Mouse (Mus musculus) bone marrow, adult 2 months (tissue): ENCODE results near the gene Plxna4.

Experiments
- CTCF ChIP-seq: fragments of 200-500 bp; IDR thresholded peaks from 2 replicates; pipeline ENCODE4 v1.5.1; 2011; ENCODE audit warnings: low read length, control low read depth; ENCODE audit not compliant: control insufficient read depth, insufficient read depth
- POLR2A ChIP-seq: fragments of 200-500 bp; IDR thresholded peaks from 2 replicates; pipeline ENCODE4 v1.6.1; 2011; ENCODE audit warnings: low read depth, mild to moderate bottlenecking, control low read depth, low read length, borderline replicate concordance; ENCODE audit not compliant: control insufficient read depth

DNA sequence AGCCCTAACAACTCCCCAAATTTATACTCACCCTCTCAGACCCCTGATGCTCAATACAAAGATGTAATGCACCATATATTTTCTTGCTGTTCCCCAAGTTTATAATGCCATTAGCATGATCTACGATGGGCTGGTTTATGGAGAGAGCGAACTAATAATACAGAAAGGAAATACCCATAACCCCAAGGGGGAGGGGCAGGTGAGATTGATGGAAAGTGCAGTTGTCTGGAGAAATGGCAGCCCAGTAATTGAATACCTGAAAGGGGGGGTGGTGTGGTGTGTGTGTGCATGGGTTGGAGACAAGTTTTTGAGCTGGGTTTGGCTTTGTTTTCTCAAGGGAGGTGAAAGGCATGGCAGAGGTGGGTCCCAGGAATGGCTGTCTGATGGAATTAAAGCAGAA, 356.6 kb downstream of the Plxna4 start:
- no peak for TF ChIP-seq POLR2A
- no peak for TF ChIP-seq CTCF
